In the genomic region with DNA sequence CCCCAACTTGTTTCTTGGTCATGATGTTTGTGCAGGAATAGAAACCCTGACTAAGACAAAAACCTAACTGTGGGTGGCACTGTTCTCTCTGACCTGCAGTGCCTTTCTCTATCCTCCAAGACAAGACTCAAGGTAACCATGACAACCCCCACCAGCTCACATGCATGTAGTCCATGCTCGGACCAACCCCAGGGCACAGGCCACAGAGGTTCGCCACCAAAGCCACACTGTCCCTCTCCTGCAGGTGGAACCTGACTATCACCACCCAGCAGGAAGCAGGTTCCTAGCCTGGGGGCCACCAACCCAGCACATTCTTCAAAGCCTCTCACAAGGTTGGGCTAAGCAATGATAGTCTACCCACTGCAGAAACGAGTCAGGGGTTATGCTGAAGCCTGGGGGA, we compare ENCODE assay signal across 20 mouse cellular contexts.
A peak's percentile ranks its signal among the peaks of the same experiment; 100 is the strongest.
DNase-seq lines count a peak whose midpoint lies in the region; TF ChIP-seq lines count a peak whose summit lies in the region.
"Had no signal": no experiment of that assay in that cellular context is flagged by ENCODE, and none has a peak within 500 bp of the region (broad histone marks: within the 10 kb centered on the region; RNA-seq: fewer than 3 reads in every experiment).

No protein-coding gene starts in this region.

- H3K27me3 ChIP-seq in thymus, adult 2 months (ENCODE audit: control insufficient read depth, insufficient read depth, low read length) = no peaks in the 10 kb centered on the region
- H3K27me3 ChIP-seq: embryonic facial prominence, embryonic 13.5 days; Patski had no signal

- no peak overlapping the region for H3K4me3 ChIP-seq in thymus, adult 2 months (ENCODE audit: control insufficient read depth, insufficient read depth, low read length)
- H3K4me3 ChIP-seq: embryonic facial prominence, embryonic 13.5 days; neural tube, embryonic 12.5 days had no signal

- TF ChIP-seq CTCF in thymus, adult 2 months (IDR thresholded peaks at IDR 0.05; ENCODE audit: borderline replicate concordance, control insufficient read depth, extremely low read depth, insufficient read depth, low read length, poor library complexity) = no peak

- no peak overlapping the region for H3K27ac ChIP-seq in thymus, adult 2 months (ENCODE audit: control insufficient read depth, insufficient read depth, low read length)
- H3K27ac ChIP-seq: embryonic facial prominence, embryonic 13.5 days; neural tube, embryonic 12.5 days had no signal

- no peaks in the 10 kb centered on the region for H3K36me3 ChIP-seq in thymus, adult 2 months (ENCODE audit: control insufficient read depth, insufficient read depth, low read length)
- H3K36me3 ChIP-seq: embryonic facial prominence, embryonic 13.5 days; neural tube, embryonic 12.5 days had no signal

- peaks cover 15% of the 10 kb centered on the region for H3K4me1 ChIP-seq in thymus, adult 2 months (replicated peaks; ENCODE audit: control insufficient read depth, insufficient read depth, low read length)

- WGBS in thymus, adult 2 months = 8% methylated on average over 3 of the region's 3 CpGs

- TF ChIP-seq POLR2A in thymus, adult 2 months (IDR thresholded peaks at IDR 0.05; ENCODE audit: control insufficient read depth, extremely low read depth, insufficient read depth, low read length, poor library complexity) = no peak

- peak; percentile 33 for DNase-seq in embryo, embryonic 10.5 days (ENCODE audit: low spot score)
- no peak for DNase-seq in embryo, embryonic 11 days
- DNase-seq in thymus, adult 2 months = peak; percentile 17
- DNase-seq in thymus, adult 18-20 months = no peak
- DNase-seq in naive thymus-derived CD4-positive, alpha-beta T cell, adult 2 months (ENCODE audit: low read depth) = peak; percentile 56
- no peak for DNase-seq in cerebellum, adult 9-10 months
- DNase-seq in heart, adult 18-20 months = no peak
- DNase-seq: adrenal gland, postnatal 36 days; cerebellum, adult 18-20 months; cerebellum, postnatal 36 days; gastrocnemius, postnatal 10 days; kidney, adult 9 months; kidney, postnatal 25 days; left cerebral cortex, postnatal 4 days; liver; lung, adult 18-20 months; lung, postnatal 14 days had no signal

Comparison
In these comparisons a context has a peak if more than half of its experiments do, and no peak if none do; other contexts are left out.
1. DNase-seq: peak in embryo, embryonic 10.5 days (single experiment), thymus, adult 2 months (single experiment) and naive thymus-derived CD4-positive, alpha-beta T cell, adult 2 months (single experiment); none in embryo, embryonic 11 days (single experiment), thymus, adult 18-20 months (0 of 2), cerebellum, adult 9-10 months (single experiment) and heart, adult 18-20 months (0 of 2).